Mouse (Mus musculus) urinary bladder, postnatal 25 days (tissue): ENCODE measurements around the gene Colgalt2.
"Not testable (repeated sequence)": the region's sequence is repeated elsewhere in the genome, so short reads cannot be mapped to it uniquely, and the experiment has no call there.

ENCODE experiments used
- DNase-seq: peaks from one replicate; pipeline ENCODE4 v3.0.0; 2022; ENCODE audit warnings: low spot score

Gene Colgalt2

DNA sequence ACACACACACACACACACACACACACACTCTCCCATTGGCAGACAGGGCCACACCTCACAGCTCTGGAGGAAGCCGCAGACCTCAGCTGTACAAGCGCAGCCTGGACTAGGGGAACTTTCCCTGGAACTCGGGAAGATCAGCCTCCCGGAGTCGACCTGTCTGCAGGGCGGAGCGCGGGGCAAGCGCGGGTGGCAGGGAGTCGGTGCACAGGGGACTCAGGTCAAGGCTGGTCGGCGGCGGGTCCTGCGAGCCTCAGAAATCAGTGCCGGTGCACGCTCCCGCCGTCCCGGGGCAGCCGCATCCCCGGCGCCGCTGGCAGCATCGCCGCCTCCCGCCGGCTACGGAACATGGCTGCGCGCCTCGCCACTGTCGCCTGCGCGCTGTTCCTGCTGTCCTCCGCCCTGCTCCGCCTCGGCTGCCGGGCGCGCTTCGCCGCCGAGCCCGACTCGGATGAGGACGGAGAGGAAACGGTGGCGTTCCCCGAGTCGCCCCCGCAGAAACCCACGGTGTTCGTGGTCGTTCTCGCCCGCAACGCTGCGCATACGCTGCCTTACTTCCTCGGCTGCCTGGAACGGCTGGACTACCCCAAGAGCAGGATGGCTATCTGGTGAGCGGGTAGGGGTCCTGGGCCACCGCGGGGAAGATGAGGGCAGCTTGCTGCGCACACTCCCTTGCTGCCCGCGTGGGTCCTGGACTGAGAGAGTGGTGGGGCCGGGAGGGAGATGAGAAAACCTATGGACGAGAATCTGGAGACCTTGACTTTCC, at the start of gene Colgalt2:
Gene Colgalt2 (plus strand): TSS at position 41 of the 766 bp plus-strand sequence.
- DNase-seq, result peak; percentile 12

DNA sequence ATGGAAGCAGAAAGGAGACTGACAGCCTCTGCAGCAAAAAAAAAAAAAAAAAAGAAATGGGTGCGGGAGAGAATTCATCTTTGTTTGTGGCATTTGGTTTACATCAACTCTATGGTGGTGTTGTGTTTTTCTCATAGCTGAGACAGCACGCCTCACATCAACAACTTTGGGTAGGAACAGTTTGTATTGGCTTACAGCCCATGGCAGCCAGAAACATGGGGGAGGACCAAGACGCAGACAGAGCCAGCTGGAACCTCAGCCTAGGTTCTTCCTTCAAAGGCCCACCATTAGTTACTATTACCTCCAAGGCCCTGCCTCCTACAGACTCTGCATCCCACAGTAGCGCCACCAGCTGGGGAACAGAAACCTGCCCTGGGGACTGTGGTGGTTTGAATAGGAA, 42.9 kb upstream of the Colgalt2 start:
- DNase-seq, result no peak

DNA sequence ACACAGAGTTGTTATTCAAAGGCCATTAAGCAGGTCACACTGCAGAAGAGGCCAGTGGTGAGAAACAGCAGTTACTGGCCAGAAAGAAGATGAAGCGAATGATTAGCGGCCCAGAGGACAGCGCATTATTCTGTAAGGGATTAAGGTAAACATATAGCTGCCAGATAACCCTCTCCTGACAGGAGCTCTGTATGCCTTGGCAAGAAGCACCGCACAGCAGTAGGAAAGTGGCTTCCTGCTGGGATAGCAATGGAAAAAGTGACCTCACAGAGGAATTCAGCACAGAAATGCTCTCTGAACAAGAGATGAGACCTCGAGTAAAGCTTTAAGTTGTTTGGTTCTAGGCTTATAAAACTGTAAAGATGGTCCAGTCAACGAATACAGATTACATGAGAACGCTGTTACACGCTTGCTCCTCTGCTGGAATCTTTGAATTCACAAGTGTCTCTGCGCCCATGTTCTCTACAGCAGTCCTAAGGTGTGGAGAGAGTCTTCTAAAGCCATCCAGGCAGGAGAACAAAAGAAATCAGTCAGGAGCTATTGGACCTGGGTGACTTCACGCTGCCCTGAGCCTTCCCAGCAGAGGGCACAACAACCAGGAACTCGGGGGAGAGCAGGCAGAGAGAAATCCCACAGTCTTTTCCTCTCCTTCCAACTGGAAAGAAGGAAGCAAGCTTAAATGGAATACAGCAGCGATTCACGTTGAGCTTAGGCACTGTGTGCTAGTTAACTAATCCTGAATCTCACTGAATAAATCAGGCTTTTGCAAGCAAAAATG, 31.1 kb upstream of the Colgalt2 start:
- DNase-seq, result no peak

DNA sequence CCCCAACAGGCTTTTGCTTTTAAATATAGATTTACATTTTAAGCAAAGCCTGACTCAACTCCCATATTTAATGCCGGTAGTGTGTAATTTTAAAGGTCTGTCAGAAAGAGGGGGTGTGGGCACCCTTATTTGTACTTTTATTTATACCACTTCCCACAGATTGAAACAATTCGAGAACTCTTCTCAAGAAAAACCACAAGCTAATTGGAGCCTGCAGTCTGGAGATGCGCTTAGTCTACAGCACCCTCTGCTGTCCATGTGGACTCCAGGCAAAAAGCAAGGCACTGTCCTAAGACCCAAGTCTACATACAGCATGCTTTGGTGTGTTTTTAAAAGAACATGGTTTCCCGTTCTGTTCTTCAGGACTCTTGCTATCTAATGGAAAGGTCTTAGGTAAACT, 30.5 kb upstream of the Colgalt2 start:
- DNase-seq, result peak; percentile 14

GRCm38 (mm10) chr1:152378311-152378710, 21.3 kb upstream of the Colgalt2 start:
- DNase-seq, result no peak

- DNase-seq, result no peak
These were observed 15.0 kb upstream of the Colgalt2 start for GRCm38 (mm10) chr1:152384589-152384988.

DNA sequence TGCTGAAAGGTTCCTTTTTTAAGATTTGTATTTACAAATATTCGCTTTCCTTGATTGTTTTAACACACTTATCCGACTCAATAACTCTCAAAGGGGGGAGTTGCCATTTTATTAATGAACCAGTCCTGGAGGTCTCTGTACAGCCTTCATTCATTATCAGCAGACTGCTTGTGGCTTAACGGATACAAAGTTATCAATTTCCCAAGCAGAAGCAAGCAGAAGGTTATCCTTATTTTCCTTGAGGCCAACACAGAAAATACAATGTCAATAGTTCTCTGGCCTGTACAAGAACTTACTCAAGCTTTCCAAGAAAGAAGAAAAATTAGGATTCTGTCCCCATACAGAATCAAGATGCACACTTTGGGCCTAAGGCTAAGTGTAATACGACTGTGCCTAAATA, 13.9 kb upstream of the Colgalt2 start:
- not testable (repeated sequence) for DNase-seq

- DNase-seq, result peak; percentile 86
These were observed 13.3 kb upstream of the Colgalt2 start, which contains the start of gene Tsen15 for GRCm38 (mm10) chr1:152386188-152386835. Gene Tsen15 (minus strand): TSS chr1:152386688.

DNA sequence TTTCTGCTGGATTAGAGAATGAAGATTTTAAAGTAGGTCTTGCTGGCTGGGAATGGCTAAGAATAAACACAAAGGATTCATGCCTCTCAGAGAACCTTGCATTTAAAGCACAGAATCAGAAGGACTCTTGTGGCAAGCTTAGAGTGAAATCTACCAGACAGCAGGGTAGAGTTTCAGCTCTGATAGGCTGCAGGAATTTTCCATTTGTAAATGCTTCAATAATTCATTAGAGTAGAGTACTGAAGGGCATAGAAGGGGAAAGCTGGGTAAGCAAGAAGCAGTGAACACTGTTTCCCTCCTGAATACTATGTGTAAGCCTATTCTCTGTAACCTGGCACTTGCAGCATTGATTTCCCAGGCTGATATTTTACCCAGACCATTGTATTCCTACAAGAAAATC, 10.4 kb upstream of the Colgalt2 start:
- DNase-seq, result no peak

GRCm38 (mm10) chr1:152394137-152394536, 5.5 kb upstream of the Colgalt2 start:
- DNase-seq, result no peak

GRCm38 (mm10) chr1:152394956-152395515, 4.6 kb upstream of the Colgalt2 start:
- DNase-seq, result no peak

- DNase-seq, result no peak
These were observed 922 bp upstream of the Colgalt2 start for GRCm38 (mm10) chr1:152398708-152399107.

DNA sequence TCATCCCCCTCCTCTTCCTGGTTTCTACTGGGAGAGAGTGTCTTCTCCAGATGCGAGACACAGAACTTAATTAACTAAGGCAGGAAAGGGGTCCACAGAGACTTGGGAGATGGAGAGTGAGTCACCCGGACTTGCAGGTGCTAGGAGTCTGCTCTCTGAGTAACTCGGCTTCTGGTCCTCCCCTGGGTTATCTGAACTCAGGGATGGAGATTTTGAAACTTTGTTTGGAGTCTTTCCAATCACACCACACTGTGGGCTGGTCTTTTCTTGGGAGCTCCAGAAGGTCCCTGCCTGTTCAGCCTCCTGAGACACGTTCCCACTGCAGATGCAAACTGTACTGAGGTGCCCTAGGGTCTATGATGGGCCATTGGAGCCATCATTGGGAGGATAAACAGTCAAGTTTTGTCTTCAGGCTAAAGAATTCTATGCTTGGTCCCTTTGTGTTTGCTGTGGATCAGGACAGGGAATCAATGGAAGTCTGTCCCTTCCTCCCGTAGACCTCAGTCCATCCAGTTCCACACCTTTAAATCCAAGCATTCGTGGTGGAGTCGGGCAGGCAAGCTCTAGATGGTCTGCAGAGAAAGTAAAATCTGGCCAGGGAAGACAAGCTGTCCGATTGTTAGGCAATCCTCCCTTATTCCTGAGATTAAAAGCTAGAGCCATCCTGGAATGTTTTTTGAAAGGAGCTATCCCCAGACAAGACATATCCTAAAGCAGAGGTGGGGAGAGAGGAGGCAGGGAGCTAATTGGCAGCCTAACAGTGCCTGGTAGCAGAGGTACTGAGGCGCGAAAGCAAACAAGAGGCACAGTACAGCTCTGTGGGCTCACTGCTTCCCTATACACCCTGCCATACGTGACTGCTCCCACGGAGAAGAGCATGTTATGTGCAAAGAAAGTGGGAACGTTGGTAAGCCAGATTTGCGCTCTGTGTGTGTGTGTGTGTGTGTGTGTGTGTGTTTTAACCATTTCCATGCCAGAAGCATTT, 1.2 kb downstream of the Colgalt2 start:
- no peak for DNase-seq

GRCm38 (mm10) chr1:152407021-152407946, 7.7 kb downstream of the Colgalt2 start:
- no peak for DNase-seq

DNA sequence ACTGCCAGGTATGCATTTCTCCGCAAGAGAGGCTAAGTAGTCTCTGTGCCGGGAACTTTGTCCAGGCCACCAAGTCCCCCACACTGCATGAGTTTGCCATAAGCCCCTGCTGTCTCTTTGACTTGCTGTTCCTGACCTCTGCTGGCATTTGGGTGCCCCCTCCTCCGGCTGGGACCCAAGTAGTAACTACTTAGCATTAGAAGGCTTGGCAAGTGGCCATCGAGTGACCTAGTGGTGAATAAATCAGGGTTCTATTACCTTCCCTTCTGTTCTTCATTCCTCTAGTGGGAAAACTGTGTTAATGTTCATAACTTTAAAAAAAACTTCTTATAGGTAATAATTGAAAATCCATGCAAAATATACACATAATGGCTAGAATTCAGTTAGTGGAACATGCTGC, 9.7 kb downstream of the Colgalt2 start:
- no peak for DNase-seq

- no peak for DNase-seq
These were observed 11.0 kb downstream of the Colgalt2 start for GRCm38 (mm10) chr1:152410657-152411056.

GRCm38 (mm10) chr1:152413116-152413515, 13.5 kb downstream of the Colgalt2 start:
- no peak for DNase-seq

GRCm38 (mm10) chr1:152413961-152414360, 14.3 kb downstream of the Colgalt2 start:
- DNase-seq, result no peak

DNA sequence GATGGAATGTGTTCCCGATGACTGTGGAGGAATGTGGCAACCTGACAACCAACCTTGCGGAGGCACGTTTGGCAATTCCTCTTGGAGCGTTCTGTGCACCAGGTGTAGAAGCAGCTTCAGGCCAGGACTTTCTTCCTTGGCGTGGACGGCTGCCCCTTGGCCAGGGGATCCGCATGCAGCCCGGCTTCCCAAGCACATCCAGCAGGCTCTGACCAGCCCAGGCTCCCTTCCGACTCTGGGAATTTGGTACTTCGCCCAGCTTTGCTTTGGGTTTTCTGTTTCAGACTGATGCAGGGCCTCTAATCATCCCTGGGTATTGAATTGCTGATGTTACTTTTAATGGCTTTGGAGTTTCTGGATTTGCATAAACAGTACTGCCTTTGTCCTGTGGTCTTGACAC, 14.8 kb downstream of the Colgalt2 start:
- no peak for DNase-seq

DNA sequence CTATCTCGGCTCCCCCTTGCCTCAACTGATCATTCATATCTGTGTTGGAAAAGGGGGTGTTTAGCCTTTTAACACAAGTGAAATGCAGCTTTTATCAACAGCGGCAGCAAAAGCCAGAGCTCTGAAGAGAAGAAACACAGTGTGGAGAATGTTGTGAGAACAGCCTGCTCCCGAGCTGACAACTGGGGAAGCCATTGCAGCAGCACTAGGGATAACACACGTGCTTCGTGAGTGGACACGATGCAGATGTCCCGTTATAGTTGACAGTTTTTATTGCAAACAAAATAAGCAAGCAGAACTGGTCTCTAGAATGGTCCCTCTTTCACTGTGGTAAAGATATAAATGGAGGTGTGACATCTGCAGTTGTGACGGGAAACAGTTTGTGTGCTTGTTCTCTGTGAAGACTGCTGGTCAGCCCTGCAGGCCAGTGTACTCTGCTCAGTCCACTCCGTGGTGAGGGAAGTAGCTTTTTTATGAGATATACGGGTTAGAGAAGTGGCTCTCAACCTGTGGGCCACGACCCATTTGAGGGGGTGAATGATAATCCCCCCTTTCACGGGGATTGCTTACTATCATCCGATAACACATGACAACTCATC, 16.8 kb downstream of the Colgalt2 start:
- no peak for DNase-seq
